ENCODE assay signal across 11 mouse cellular contexts in the genomic region with DNA sequence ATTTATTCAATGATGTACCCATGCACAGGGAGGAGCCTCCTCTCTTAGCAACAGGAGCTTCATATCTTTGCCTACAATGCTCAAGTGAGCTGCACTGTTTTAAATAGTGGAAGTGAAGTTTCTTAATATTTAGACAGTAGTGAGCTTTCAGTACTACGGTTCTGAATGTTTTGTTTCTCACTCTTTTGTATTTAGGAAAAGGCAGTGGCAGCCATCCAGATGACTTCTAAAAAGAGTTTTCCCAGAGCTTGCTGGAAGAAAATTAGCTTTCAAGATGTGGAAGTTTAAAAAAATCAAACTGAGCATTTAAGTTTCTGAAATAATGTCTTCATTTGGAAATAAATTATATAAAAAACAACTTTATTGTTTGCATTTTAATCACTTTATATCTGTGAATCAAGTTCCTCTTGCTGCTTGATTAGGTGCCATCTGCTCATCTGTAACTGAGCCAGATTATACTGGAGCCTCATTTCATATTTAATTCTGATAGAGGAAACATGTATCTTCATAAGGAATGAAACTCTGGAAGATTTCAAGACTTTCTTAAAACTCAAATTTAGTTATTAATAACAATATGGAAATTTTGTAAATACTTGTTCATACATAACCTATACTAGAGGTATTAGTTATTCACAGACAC.
DNase-seq lines count a peak whose midpoint lies in the region; ATAC-seq and TF ChIP-seq lines count a peak whose summit lies in the region.
"Had no signal": no experiment of that assay in that cellular context is flagged by ENCODE, and none has a peak within 500 bp of the region (broad histone marks: within the 10 kb centered on the region; RNA-seq: fewer than 3 reads in every experiment).

No protein-coding gene starts in this region.

- no peak overlapping the region for H3K27ac ChIP-seq in lung, postnatal 0 days (ENCODE audit: low read length)
- H3K27ac ChIP-seq: intestine, embryonic 15.5 days; stomach, postnatal 0 days had no signal

- H3K4me3 ChIP-seq in lung, postnatal 0 days (ENCODE audit: low read depth, low read length): no peak overlapping the region
- H3K4me3 ChIP-seq in lung, adult 2 months (replicated peaks; ENCODE audit: extremely low read depth, low read depth, low read length): no peak overlapping the region
- H3K4me3 ChIP-seq: intestine, embryonic 15.5 days; myocyte had no signal

- TF ChIP-seq EP300 in lung, postnatal 0 days (IDR thresholded peaks at IDR 0.05): no peak

- no peak overlapping the region for H3K9ac ChIP-seq in lung, postnatal 0 days (replicated peaks; ENCODE audit: low read depth)
- H3K9ac ChIP-seq: intestine, embryonic 15.5 days had no signal

- ATAC-seq in lung, postnatal 0 days: no peak
- ATAC-seq: intestine, embryonic 15.5 days had no signal

- no peaks in the 10 kb centered on the region for H3K9me3 ChIP-seq in lung, postnatal 0 days (ENCODE audit: low read length)
- H3K9me3 ChIP-seq: intestine, embryonic 15.5 days had no signal

- H3K27me3 ChIP-seq in lung, postnatal 0 days (replicated peaks; ENCODE audit: insufficient read depth, low read length): no peaks in the 10 kb centered on the region
- H3K27me3 ChIP-seq: CH12.LX; intestine, embryonic 15.5 days had no signal

- H3K4me2 ChIP-seq in lung, postnatal 0 days (replicated peaks; ENCODE audit: low read depth, low read length): no peak overlapping the region
- H3K4me2 ChIP-seq: intestine, embryonic 15.5 days had no signal

- TF ChIP-seq POLR2A in lung, adult 2 months (IDR thresholded peaks at IDR 0.05; ENCODE audit: borderline replicate concordance, extremely low read depth, low read depth, low read length): no peak

- H3K4me1 ChIP-seq in lung, postnatal 0 days (ENCODE audit: insufficient read depth, low read depth, low read length): no peaks in the 10 kb centered on the region
- H3K4me1 ChIP-seq in lung, adult 2 months (ENCODE audit: control insufficient read depth, insufficient read depth, low read length): no peaks in the 10 kb centered on the region
- H3K4me1 ChIP-seq: intestine, embryonic 15.5 days had no signal

- TF ChIP-seq CTCF in lung, postnatal 0 days (IDR thresholded peaks at IDR 0.05): no peak
- no peak for TF ChIP-seq CTCF in lung, adult 2 months (IDR thresholded peaks at IDR 0.05; ENCODE audit: insufficient read depth, low read length)

- 42% methylated on average over 1 of the region's 1 CpGs for WGBS in lung, postnatal 0 days
- 40% methylated on average over 1 of the region's 1 CpGs for WGBS in lung, adult 2 months

- H3K36me3 ChIP-seq in lung, postnatal 0 days (ENCODE audit: insufficient read depth, low read length): no peaks in the 10 kb centered on the region
- H3K36me3 ChIP-seq: intestine, embryonic 15.5 days had no signal

- DNase-seq in gastrocnemius, postnatal 4 days (ENCODE audit: low spot score in 2 of 2): peak; percentile 17 to 47
- no peak for DNase-seq in gastrocnemius, adult 18-20 months (ENCODE audit: low spot score)
- DNase-seq in lung, postnatal 0 days (ENCODE audit: low spot score): peak; percentile 8
- no peak for DNase-seq in lung, adult 2 months
- peak; percentile 84 to 85 for DNase-seq in cerebellum, postnatal 10 days
- DNase-seq in right cerebral cortex, postnatal 10 days (ENCODE audit: low spot score in 2 of 2): peak; percentile 40
- no peak for DNase-seq in kidney, adult 18-20 months

Comparison
In these comparisons a context has a peak if more than half of its experiments do, and no peak if none do; other contexts are left out.
1. DNase-seq: peak in gastrocnemius, postnatal 4 days (2 of 2), lung, postnatal 0 days (single experiment), cerebellum, postnatal 10 days (2 of 2) and right cerebral cortex, postnatal 10 days (2 of 2); none in gastrocnemius, adult 18-20 months (single experiment), lung, adult 2 months (single experiment) and kidney, adult 18-20 months (single experiment).